Mouse (Mus musculus) liver, adult 2 months (tissue): ENCODE data around the gene Pmpcb.
A peak's percentile ranks its signal among the peaks of the same experiment; 100 is the strongest.

Experiments used
- CTCF ChIP-seq: fragments of 200-500 bp; IDR thresholded peaks from 2 replicates; pipeline ENCODE4 v1.5.1; 2011; ENCODE audit warnings: low read depth, low read length, control low read depth
- POLR2A ChIP-seq: fragments of 200-500 bp; IDR thresholded peaks from 2 replicates; pipeline ENCODE4 v1.6.1; 2011; ENCODE audit warnings: low read length, control low read depth; ENCODE audit not compliant: insufficient read depth; ENCODE audit errors: extremely low read depth

DNA sequence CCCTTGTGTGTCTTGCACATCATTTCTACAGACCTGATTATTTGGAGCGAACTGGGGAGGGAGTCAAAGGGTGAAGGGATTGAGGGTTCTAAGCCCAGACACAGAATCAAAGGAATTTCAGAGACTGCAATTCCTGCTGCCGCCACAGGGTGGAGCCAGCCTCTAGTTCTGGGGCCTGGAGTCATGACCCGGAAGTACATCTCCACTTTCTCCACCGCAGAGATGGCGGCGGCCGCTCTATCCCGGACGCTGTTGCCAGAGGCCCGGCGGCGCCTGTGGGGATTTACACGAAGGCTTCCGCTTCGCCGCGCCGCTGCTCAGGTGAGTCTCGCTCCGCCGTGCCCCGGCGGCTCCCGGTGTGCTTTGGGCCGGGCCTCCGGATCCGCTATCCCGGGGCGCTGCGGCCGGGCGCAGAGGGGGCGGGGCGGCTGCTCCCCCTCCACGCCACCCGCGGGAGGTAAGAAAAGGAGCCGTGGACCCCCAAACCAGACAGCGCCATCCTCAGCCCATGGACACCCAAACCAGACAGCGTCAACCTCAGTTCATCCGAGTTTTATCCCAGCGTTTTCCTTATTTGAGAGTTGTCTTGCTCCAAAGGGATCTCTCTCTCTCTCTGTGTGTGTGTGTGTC is at the start of gene Pmpcb:
- TF ChIP-seq POLR2A (peak; percentile 45; the same call in 1 of the 2 replicates), CTCF (peak; percentile 95)
